Mouse (Mus musculus) midbrain, embryonic 11.5 days (tissue): ENCODE data around the gene Gys1. TPM values are rescaled to one million over a fixed set of nuclear protein-coding genes. Genes with fewer than 3 reads are reported as not detected.
"Not testable (repeated sequence)": the region's sequence is repeated elsewhere in the genome, so short reads cannot be mapped to it uniquely, and the experiment has no call there.

Experiments used
- ATAC-seq: fragments of 200-750 bp; cut with Nextera tagmentation; 2 replicates; pipeline ENCODE4 v1.8.0; 2017; ENCODE audit warnings: moderate TSS enrichment, moderate library complexity; ENCODE audit not compliant: low FRiP score
- DNase-seq: peaks from one replicate; pipeline ENCODE4 v3.0.0; 2015; ENCODE audit warnings: low spot score; ENCODE audit errors: missing footprints
- H3K27ac ChIP-seq: fragments of 300-500 bp; sonication (generic); 2 replicates; pipeline ENCODE4 v1.5.1; 2014; ENCODE audit warnings: low read depth, low read length
- H3K27me3 ChIP-seq: fragments of 300-500 bp; sonication (generic); 2 replicates; pipeline ENCODE4 v1.6.1; 2014; ENCODE audit warnings: mild to moderate bottlenecking, low read length, moderate library complexity, mixed read lengths; ENCODE audit not compliant: control insufficient read depth, insufficient read depth
- H3K36me3 ChIP-seq: fragments of 300-500 bp; sonication (generic); 2 replicates; pipeline ENCODE4 v1.6.1; 2014; ENCODE audit warnings: mild to moderate bottlenecking, low read length, moderate library complexity, mixed read lengths; ENCODE audit not compliant: control insufficient read depth, insufficient read depth
- H3K4me1 ChIP-seq: fragments of 300-500 bp; sonication (generic); 2 replicates; pipeline ENCODE4 v1.6.1; 2014; ENCODE audit warnings: low read length; ENCODE audit not compliant: control insufficient read depth, insufficient read depth
- H3K4me2 ChIP-seq: fragments of 300-500 bp; sonication (generic); 2 replicates; pipeline ENCODE4 v1.6.1; 2014; ENCODE audit warnings: mild to moderate bottlenecking, moderate library complexity
- H3K4me3 ChIP-seq: fragments of 300-500 bp; sonication (generic); 2 replicates; pipeline ENCODE4 v1.5.1; 2014; ENCODE audit warnings: low read depth, low read length
- H3K9ac ChIP-seq: fragments of 300-500 bp; sonication (generic); 2 replicates; pipeline ENCODE4 v1.6.1; 2014; ENCODE audit warnings: low read length
- H3K9me3 ChIP-seq: fragments of 300-500 bp; sonication (generic); 2 replicates; pipeline ENCODE4 v1.6.1; 2016; ENCODE audit warnings: low read length; ENCODE audit not compliant: control insufficient read depth
- WGBS: fragments of 180-500 bp; shearing (Covaris S2); extraction: QIAGEN DNeasy Blood & Tissue Kit; methylation state at CpG from one replicate; pipeline ENCODE4 v1.1.7; 2014; 5-methylcytosine and 5-hydroxymethylcytosine counted together
- polyA plus RNA-seq: library from polyadenylated mRNA; unstranded; fragments of >200 nt; fragmentation: Nextera tagmentation; extraction: Ambion mirVana; gene quantifications from 2 replicates; pipeline ENCODE4 v1.2.1, GENCODE M21; 2014

The Gys1 gene
- polyA plus RNA-seq, 1 experiment from 2014 or later: 26.8 TPM

DNA sequence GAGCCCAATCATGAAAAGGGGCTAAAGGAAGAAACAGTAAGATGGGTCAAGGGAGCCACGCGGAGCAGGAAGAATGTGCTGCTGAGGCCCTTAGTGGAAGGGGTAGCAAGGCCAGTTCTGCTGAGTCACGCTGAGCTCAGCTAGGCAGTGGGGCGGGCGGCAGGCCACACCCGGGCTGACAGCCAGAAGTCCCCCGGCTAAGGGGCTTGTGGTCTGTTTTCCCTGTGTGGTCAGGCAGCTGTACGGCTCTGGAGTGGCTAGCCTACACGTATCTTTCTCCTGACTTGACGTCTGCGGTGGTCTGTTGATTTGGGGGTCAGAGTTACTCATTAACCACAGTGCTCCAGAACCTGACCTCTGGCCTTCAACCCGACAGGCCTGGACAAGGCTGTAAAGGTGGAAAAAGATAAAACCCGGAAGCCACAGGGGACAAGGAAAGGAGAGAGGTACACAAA is 26.2 kb downstream of the Gys1 start:
- 42% methylated on average over 13 of the region's 13 CpGs for WGBS

DNA sequence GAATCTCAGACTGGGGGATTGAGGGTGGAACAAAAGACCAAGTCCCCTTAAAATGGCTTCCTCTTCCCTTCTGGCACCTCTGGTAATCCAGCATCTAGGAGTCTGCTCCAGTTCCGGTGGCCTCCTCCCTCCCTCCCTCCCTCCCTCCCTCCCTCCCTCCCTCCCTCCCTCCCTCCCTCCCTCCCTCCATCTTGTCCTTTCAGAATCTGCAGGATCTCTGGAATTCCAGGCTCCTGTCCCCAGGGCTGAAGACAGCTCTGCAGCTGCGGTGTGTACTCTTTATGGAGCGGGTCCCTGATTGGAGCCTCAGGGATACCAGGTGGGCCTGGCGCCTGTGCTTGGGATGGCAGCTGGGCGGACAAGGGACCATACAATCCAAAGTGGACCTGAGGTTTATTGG is 26.7 kb downstream of the Gys1 start:
- no peak overlapping the region for H3K4me2 ChIP-seq
- 65% methylated on average over 5 of the region's 5 CpGs for WGBS
- no peak overlapping the region for H3K4me3 ChIP-seq
- no peaks in the 10 kb centered on the region for H3K27me3 ChIP-seq
- no peaks in the 10 kb centered on the region for H3K9me3 ChIP-seq
- peak overlapping the region; percentile 60 for H3K27ac ChIP-seq
- ATAC-seq: no peak
- peaks cover 20% of the 10 kb centered on the region for H3K36me3 ChIP-seq
- DNase-seq: no peak
- no peak overlapping the region for H3K9ac ChIP-seq
- peaks cover 34% of the 10 kb centered on the region for H3K4me1 ChIP-seq

More for the DNA sequence above, 26.2 kb downstream of the Gys1 start:
- ATAC-seq: no peak
- H3K4me1 ChIP-seq: peaks cover 30% of the 10 kb centered on the region
- H3K9ac ChIP-seq: no peak overlapping the region
- peak overlapping the region; percentile 60 for H3K27ac ChIP-seq
- H3K4me2 ChIP-seq: peak overlapping the region; percentile 37; the same call in 1 of the 2 replicates
- no peaks in the 10 kb centered on the region for H3K9me3 ChIP-seq
- H3K36me3 ChIP-seq: peaks cover 20% of the 10 kb centered on the region
- no peak overlapping the region for H3K4me3 ChIP-seq
- H3K27me3 ChIP-seq: no peaks in the 10 kb centered on the region
- peak; percentile 90 for DNase-seq

DNA sequence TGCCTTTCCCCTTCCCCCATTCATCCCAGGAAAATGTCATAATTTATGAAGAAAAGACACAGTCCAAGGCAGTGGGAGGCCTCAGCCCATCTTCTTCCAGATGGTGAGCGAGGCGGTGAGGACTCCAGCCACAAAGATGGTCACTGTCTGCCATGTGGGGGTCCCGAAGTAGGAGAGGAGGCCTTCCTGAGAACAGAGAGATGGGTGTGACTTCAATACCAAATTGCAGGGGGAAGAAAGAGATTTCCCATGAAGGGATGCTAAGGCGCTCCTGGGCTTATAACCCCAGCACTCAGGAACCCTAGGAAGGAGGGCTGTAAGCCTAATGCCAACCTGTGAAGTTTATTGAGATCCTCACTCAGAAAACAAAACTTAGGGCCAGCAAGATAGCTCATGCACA is 27.1 kb downstream of the Gys1 start:
- DNase-seq (no peak), ATAC-seq (no peak)
- Histone ChIP-seq H3K4me2 (no peak overlapping the region), H3K4me1 (peaks cover 34% of the 10 kb centered on the region), H3K4me3 (no peak overlapping the region), H3K27ac (peak overlapping the region; percentile 20; the same call in 1 of the 2 replicates), H3K9ac (no peak overlapping the region), H3K36me3 (peaks cover 17% of the 10 kb centered on the region), H3K9me3 (no peaks in the 10 kb centered on the region), H3K27me3 (no peaks in the 10 kb centered on the region)
- 91% methylated on average over 4 of the region's 4 CpGs for WGBS

DNA sequence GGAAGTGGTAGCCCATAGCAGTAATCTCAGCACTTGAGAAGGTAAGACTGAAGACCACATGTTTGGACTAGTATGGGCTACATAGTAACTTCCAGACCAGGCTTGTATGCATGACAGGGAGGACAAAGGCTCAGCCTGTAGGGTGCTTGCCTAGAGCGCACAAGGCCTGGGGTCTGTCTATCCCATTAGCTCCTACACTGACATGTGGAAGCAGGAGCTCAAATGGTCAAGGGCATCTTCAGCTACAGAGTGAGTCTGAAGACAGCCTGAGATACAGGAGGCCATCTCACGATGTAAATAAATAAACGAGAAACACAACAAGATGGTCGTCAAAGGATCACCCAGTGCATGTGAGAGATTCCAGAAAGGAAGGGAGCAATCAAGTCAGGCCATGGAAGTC is 27.7 kb downstream of the Gys1 start:
- no peak overlapping the region for H3K4me3 ChIP-seq
- no peak overlapping the region for H3K4me2 ChIP-seq
- H3K27ac ChIP-seq: no peak overlapping the region
- DNase-seq (no peak), ATAC-seq (no peak)
- H3K9me3 ChIP-seq: no peaks in the 10 kb centered on the region
- H3K36me3 ChIP-seq: peaks cover 15% of the 10 kb centered on the region
- H3K27me3 ChIP-seq: no peaks in the 10 kb centered on the region
- peaks cover 31% of the 10 kb centered on the region for H3K4me1 ChIP-seq
- no peak overlapping the region for H3K9ac ChIP-seq
- 91% methylated on average over 4 of the region's 4 CpGs for WGBS

DNA sequence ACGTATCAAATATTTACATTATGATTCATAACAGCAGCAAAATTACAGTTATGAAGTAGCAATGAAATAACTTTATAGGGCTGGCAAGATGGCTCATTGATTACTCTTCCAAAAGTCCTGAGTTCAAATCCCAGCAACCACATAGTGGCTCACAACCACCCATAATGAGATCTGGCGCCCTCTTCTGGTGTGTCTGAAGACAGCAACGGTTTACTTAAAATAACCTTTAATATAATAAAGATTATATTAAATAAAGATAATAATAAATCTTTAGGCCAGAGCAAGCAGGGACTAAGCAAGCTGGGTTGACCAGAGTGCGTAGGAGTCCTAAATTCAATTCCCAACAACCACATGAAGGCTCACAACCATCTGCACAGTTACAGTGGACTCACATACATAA is 28.2 kb downstream of the Gys1 start:
- not testable (repeated sequence) for H3K9ac ChIP-seq, H3K27me3 ChIP-seq, ATAC-seq, DNase-seq, H3K9me3 ChIP-seq, H3K4me2 ChIP-seq, H3K4me3 ChIP-seq, H3K27ac ChIP-seq
- Histone ChIP-seq H3K36me3 (peaks cover 11% of the 10 kb centered on the region; the same call in 1 of the 2 replicates), H3K4me1 (peaks cover 26% of the 10 kb centered on the region)
- 79% methylated on average over 4 of the region's 4 CpGs for WGBS

GRCm38 (mm10) chr7:45463987-45464778 is 29.5 kb downstream of the Gys1 start:
- ATAC-seq: no peak
- H3K4me1 ChIP-seq: peaks cover 19% of the 10 kb centered on the region
- no peaks in the 10 kb centered on the region for H3K9me3 ChIP-seq
- WGBS: 98% methylated on average over 7 of the region's 7 CpGs
- H3K27ac ChIP-seq: no peak overlapping the region
- peaks cover 7% of the 10 kb centered on the region; the same call in 1 of the 2 replicates for H3K36me3 ChIP-seq
- no peak overlapping the region for H3K4me2 ChIP-seq
- H3K9ac ChIP-seq: no peak overlapping the region
- no peaks in the 10 kb centered on the region for H3K27me3 ChIP-seq
- no peak overlapping the region for H3K4me3 ChIP-seq
- DNase-seq: no peak

GRCm38 (mm10) chr7:45465112-45465511 is 30.5 kb downstream of the Gys1 start:
- no peak for DNase-seq
- Histone ChIP-seq H3K4me1 (peaks cover 19% of the 10 kb centered on the region), H3K36me3 (peaks cover 7% of the 10 kb centered on the region; the same call in 1 of the 2 replicates), H3K9ac (no peak overlapping the region), H3K9me3 (no peaks in the 10 kb centered on the region), H3K4me3 (no peak overlapping the region), H3K4me2 (no peak overlapping the region), H3K27me3 (no peaks in the 10 kb centered on the region), H3K27ac (no peak overlapping the region)
- no peak for ATAC-seq
- 96% methylated on average over 12 of the region's 12 CpGs for WGBS

DNA sequence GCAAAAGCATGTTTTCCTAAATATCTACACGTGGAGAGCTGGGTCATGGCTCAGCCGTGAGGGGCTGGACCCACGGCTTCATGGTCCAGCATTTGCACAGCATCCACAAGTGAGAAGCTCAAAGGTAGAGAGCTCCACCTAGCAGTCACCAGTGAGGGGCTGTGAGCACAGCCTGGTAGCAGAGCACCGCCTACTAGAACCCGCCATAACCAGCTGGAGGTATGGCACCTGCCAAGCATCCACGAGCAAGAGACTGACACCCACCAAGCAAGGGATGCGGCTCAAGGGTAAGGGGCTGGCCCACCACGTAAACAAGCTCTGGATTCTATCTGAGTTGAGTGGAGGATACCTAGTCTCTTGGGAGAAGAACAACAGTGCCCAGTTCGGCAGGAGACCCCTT is 30.9 kb downstream of the Gys1 start:
- WGBS: 85% methylated on average over 9 of the region's 9 CpGs
- no peak overlapping the region for H3K27ac ChIP-seq
- peak overlapping the region; percentile 87 for H3K4me3 ChIP-seq
- peak overlapping the region; percentile 88 for H3K9ac ChIP-seq
- peak overlapping the region; percentile 95 for H3K4me2 ChIP-seq
- H3K9me3 ChIP-seq: no peaks in the 10 kb centered on the region
- no peaks in the 10 kb centered on the region for H3K27me3 ChIP-seq
- ATAC-seq: no peak
- peaks cover 14% of the 10 kb centered on the region for H3K4me1 ChIP-seq
- DNase-seq: no peak
- H3K36me3 ChIP-seq: peaks cover 7% of the 10 kb centered on the region; the same call in 1 of the 2 replicates

GRCm38 (mm10) chr7:45466283-45467089 is 31.8 kb downstream of the Gys1 start, which contains the start of gene Bax:
Gene Bax (minus strand): TSS chr7:45466898.
- Histone ChIP-seq H3K36me3 (peaks cover 7% of the 10 kb centered on the region; the same call in 1 of the 2 replicates), H3K9me3 (no peaks in the 10 kb centered on the region), H3K27ac (peak within 1 kb of the TSS; percentile 14; the same call in 1 of the 2 replicates), H3K4me1 (peaks cover 12% of the 10 kb centered on the region), H3K4me2 (peak within 1 kb of the TSS; percentile 95), H3K27me3 (no peaks in the 10 kb centered on the region), H3K4me3 (peak within 1 kb of the TSS; percentile 87), H3K9ac (peak within 1 kb of the TSS; percentile 88)
- DNase-seq: peak; percentile 99
- ATAC-seq: peak; percentile 86
- WGBS: under 1% methylated on average over 57 of the region's 58 CpGs
